Mouse (Mus musculus) cerebellum, postnatal 36 days (tissue): Measurements from ENCODE around the gene Fndc3a.

Experiments
- DNase-seq, 2 experiments: peaks; one replicate each; pipeline ENCODE4 v3.0.0; 2021 to 2022; ENCODE audit warnings: mixed read lengths in 2 of 2

Gene Fndc3a

DNA sequence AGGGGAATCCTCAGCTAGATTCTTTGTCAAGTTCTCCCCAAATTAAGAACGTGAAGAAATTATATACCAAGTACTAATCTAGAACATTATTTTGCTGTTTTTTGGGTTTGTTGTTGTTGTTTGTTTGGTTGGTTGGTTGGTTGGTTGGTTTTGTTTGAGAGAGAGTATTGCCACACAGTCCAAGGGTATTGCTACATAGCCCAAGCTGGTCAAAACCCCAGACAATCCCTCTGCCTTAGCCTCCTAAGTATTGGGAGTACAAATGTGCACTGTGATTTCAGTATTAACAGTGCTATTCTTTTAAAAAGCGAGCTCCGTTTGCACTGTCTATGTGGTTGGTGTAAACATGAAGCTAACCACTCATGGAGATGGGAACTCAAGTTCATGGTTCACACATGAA lies 37.9 kb downstream of the Fndc3a start:
- no peak for DNase-seq

DNA sequence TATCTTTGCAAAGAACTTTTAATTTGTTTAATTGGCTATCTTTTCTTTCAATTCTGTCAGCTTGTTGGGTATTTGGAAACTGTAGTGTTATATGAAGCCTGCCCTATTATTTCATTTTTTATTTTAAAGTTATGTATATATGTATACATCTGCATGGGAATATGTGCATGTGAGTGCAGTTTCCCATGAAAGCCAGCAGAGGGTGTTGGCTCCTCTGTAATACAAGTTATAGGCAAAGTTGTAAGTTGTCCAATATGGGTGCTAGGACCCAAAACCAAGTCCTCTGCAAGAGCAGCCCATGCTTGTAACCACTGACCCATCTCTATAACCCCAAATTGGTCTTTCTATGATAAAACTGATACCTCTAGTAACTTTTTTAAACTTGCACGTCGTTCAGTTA lies 38.8 kb downstream of the Fndc3a start:
- DNase-seq = no peak

DNA sequence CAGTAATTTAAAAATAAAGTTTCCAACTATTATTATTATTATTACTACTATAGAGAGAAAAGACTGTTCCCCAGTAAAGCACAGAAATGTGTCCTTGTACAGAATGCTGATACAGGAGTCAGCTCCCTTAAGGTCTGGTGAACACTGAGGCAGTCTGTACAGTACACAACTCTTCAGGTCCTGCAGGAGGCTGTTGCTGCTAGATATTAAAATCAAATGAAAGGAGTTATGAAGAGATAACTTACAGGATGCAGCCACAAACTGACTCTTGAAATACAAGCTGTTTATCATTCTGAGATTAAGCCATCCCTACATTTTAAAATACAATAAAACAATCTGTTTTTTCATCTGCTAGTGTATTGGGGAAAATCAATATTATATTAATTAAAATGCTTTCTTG lies 60.5 kb downstream of the Fndc3a start:
- no peak for DNase-seq

- no peak for DNase-seq
Observed at GRCm38 (mm10) chr14:72645512-72645911, 64.3 kb downstream of the Fndc3a start.

- no peak for DNase-seq
Observed at GRCm38 (mm10) chr14:72644620-72645019, 65.2 kb downstream of the Fndc3a start.

GRCm38 (mm10) chr14:72638507-72638906 lies 71.3 kb downstream of the Fndc3a start:
- no peak for DNase-seq

DNA sequence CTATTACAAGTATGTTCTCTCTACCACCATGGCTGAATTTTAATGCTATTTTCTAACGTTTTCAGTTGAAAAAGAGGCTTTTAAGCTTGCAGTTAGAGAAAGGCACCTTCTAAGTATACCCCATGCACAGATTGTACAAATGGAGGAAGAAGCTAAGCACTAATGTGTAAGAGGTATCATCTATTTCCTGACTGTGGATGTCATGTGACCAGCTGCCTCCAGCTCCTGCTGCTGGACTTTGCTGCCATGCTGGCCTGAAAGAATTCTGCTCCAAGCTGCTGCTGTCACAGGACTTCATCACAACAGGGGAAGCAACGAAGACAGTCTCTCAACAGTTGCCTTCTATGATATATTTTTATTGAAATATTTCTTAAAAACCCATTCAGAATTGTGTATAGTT lies 76.2 kb downstream of the Fndc3a start:
- no peak for DNase-seq

DNA sequence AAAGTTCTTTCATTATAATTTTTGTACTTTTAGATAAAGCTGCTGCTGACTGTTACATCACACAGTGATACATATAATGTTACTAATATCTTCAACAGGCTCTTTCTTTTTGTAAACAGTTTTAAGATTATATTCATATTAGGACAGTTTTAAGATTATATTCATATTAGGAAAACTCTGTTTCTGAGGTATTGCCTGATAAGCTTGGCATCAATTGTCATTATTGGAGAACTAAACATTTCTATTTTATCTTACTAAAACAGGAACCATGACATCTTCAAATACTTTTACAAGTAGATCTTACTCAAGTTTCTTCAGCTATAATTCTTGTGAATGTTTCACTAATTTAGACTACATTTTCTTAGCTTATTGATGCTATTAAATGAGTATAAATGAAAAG lies 84.4 kb downstream of the Fndc3a start:
- DNase-seq = no peak

GRCm38 (mm10) chr14:72604077-72604476 lies 105.7 kb downstream of the Fndc3a start:
- DNase-seq = no peak

GRCm38 (mm10) chr14:72603194-72603521 lies 106.6 kb downstream of the Fndc3a start:
- no peak for DNase-seq

DNA sequence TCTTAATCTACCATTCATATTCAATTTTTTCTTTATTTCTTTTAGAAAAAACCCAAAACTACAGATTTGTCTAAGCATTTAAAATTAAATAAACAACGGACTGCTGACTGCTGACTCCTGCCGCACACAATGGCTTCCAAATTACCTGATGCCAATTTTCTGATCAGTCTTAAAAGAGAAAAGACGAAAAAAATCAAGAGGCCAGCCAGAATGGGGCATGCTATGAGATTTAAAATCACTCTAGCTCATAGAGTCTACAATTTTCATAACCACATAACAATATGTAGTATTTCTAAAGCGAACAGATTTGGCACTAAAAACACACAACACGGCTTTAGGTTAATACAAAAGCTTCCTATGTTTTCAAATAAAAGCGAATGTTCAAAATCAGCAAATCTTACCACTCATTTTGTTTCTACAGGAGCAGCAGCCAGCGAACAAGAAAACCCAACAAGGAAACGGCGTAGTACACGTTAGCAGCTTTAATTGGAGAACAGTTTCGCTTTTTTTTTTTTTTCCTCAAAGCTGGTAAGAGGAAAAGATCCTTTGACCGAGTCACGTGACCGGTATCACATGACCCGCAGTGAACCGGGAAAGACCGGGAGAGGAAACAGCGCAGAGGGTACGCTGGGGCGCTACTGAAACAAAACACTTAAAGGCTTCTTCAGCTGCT lies 107.1 kb downstream of the Fndc3a start:
- DNase-seq = peak; percentile 88 to 91

DNA sequence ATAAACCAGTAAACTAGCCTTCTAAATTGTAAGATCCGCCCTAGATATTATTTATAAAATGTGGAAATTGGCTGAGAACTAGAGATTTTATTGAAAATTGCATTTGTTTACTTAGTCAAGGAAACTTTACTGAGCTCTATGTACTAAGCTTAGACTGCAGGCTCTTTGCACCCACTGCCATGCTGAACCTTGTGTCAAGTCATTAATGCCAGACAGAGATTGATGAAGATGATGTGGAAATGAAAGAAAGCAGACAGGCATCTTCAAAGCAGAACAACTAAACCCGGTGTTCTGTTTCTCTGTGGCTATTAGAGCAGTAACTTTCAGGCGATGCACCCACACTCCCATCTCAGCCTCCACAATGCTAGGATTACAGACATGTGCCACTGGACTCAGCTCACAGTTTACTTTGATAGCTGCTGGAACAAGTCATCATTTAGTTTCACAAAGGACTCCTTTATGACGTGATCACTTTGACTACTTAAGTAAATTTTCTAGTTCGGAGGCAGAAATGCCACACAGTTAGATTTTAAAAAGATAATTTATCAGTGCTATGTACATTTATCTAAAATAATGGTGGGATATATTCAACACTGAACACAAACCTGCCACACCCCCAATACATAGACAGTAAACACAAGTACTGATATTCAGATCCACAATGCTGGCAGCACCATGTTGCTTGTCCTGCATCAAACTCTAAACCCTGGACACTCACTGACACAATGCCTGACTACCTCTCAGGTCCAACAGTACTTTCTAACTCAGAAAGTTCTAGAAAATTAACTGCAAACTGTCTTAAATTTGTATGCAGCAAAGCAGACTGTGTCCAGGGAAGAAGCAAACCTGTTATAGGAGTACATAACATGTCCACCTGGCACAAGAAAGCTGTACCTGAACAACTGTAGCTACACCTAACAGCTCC lies 108.2 kb downstream of the Fndc3a start:
- DNase-seq = no peak

- no peak for DNase-seq
Observed at GRCm38 (mm10) chr14:72600375-72600774, 109.4 kb downstream of the Fndc3a start.

DNA sequence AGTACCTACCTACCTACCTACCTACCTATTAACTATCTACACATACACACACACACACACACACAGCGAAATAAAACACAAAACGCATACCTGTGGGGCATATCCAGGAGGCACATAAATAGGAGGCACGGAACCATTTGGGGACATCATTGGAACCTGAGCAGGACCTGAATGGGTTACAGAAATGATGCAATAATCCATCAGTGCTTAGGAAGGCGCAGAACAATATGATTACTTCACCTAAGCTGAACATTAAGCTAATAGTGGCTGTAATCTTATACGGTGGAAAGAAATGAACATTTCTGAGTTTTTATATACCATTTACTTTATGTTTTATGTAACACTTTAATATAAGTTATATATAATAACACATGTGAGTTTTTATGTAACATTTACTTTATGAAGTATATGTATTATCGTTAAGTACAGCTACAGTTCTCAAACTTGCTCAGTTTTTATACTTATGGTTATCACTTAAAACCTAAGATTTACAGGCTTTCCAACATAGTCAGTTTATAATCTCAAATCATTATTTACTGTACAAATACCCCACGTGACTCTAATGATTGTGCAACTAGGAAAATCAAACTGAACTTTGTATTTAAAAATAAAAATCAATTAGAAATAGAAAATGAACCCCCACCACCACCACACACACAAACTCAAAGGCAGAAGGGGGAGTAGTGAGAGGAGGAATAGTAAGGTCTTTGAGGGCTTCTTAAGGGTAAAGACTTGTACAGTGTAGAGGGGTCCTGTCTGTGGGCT lies 110.6 kb downstream of the Fndc3a start:
- DNase-seq = no peak

DNA sequence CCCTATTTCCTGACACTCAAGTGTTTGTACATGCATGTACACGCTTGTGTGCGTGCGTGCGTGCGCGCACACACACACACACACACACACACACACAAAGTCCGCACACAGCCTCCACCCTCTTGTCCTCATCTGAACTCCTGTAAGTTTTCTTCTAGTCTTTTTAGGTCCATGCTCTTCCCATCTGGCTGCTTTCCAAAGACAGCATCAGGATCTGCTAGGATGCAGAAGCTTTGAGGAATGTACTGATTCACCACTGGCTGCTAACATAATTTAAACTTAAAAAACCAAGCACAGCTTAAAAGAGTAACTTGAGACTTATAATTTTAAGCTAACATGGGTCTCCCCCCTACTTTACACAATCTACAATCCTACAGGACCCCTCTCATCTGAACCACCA lies 115.6 kb downstream of the Fndc3a start:
- no peak for DNase-seq

DNA sequence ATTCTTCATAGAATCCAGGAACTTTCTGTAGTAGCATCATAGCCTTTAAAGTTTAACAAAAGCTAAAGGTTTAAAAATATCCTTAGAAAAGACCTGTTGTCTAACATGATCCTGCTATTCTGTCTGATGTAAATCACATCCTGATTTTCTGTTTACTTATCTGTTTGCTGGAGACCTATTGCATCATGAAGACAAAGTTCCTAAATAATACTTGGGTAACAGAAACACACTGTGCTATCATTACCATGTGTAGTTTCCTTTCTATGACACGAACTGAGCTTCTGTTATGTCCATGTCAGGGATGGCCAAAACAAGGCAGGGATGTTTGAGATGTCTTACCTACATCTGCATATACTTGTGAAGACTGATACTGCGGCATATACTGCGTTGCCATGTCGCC lies 120.4 kb downstream of the Fndc3a start:
- DNase-seq = no peak

DNA sequence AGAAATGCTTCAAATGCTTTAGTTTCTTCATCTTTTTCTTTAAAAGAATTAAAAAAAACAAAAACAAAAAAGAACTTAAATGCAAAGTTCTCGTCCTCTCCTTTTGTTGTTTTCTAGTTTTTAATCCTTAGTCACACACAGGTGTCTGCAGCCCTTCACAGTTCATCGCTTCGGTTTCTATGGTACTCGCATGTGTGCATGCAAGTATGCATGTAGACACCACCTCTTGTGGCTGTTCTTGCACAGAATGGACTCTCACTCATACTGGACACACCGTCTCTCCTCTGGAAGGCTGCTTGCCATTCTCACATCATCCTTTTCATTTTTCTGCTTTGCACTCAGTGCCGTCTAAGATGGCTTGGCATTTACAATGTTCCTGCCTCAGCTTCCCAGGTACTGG lies 126.8 kb downstream of the Fndc3a start:
- DNase-seq = no peak

DNA sequence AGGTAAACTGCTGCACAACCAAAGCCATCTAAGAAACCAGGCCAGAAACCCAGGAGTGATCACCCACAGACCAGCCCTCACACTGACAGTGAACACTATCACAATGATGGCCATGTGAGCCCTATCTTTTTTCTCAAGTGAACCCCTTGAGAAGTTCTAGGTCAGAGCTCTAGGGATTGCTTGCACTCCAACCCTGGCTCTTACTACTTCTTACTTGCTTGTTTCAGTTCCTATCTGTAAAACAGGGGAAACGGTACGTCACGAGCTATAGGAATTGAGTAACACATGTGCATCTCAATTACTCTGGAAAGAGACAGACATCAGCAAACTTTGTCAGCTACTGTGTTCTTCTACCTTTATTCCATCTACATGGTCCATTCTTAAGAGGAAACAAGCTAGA lies 128.8 kb downstream of the Fndc3a start:
- no peak for DNase-seq

- no peak for DNase-seq
Observed at GRCm38 (mm10) chr14:72576283-72576682, 133.5 kb downstream of the Fndc3a start.

- no peak for DNase-seq
Observed at GRCm38 (mm10) chr14:72563941-72564340, 145.9 kb downstream of the Fndc3a start.

- DNase-seq = no peak
Observed at GRCm38 (mm10) chr14:72558795-72559194, 151.0 kb downstream of the Fndc3a start.

DNA sequence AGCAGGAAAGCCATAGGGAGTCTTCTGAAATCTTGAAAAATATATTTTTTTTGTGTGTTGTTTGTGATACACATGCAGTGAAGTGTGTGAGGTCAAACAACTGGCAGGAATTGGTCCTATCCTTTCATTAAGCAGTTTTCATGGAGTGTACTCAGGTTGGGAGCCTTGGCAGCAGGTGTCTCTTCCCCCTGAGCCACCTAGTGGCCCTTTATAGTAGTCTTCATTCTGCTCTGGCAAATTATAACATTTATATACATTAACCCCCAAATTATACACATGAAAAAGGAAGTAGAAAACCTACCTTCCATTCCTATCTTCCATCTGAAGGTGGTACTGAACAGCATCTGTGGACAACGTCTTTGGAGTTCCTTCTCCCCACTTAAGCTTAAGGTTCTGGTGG lies 154.0 kb downstream of the Fndc3a start:
- no peak for DNase-seq

- DNase-seq = no peak
Observed at GRCm38 (mm10) chr14:72536392-72537017, 173.3 kb downstream of the Fndc3a start.
